Mouse (Mus musculus) hematopoietic stem cell, adult 5-6 weeks (primary cell): ENCODE data around the gene Grk3. TPM values are rescaled to one million over a fixed set of nuclear protein-coding genes. Genes with fewer than 3 reads are reported as not detected.

ENCODE experiments used
- total RNA-seq: library from RNA; stranded (forward); fragments of 172-1452, 232-1000 nt; gene quantifications from 2 replicates; pipeline ENCODE4 v1.2.3, GENCODE M21; 2017

The Grk3 gene
- total RNA-seq, 1 experiment from 2014 or later: 28.2 TPM

Other genes starting within 250 kb of the Grk3 start
- gene Myo18b, start 119.4 kb downstream of the Grk3 start, total RNA-seq: 0.88 TPM in 1 of 2 replicates, not detected in the other
- not detected in 2 replicates for gene Crybb2, start 54.3 kb upstream of the Grk3 start, total RNA-seq
- not detected in 2 replicates for gene Crybb3, start 65.8 kb upstream of the Grk3 start, total RNA-seq
- 9.7 and 10.8 TPM in 2 replicates for gene 2900026A02Rik, start 205.4 kb upstream of the Grk3 start, total RNA-seq
- not detected in 2 replicates for gene Tmem211, start 211.1 kb upstream of the Grk3 start, total RNA-seq